ENCODE assay signal across 9 mouse cellular contexts in genomic region chr8:84935489-84935888, GRCm38 (mm10). TPM values are rescaled to one million over a fixed set of nuclear protein-coding genes. Genes with fewer than 3 reads are reported as not detected.
DNase-seq lines count a peak whose midpoint lies in the region; ATAC-seq and TF ChIP-seq lines count a peak whose summit lies in the region.
"Had no signal": no experiment of that assay in that cellular context is flagged by ENCODE, and none has a peak within 500 bp of the region (broad histone marks: within the 10 kb centered on the region; RNA-seq: fewer than 3 reads in every experiment).

No protein-coding gene starts in this region.

- TF ChIP-seq CTCF in E14TG2a.4 (conservative IDR thresholded peaks at IDR 0.05; ENCODE audit: low read length), result no peak

- no peaks in the 10 kb centered on the region for H3K36me3 ChIP-seq in E14TG2a.4 (ENCODE audit: insufficient read depth, low read length)
- H3K36me3 ChIP-seq in midbrain, embryonic 13.5 days, result peaks cover 26% of the 10 kb centered on the region

- H3K9ac ChIP-seq in midbrain, embryonic 13.5 days (replicated peaks), result peak overlapping the region; percentile 98

- H3K27me3 ChIP-seq in E14TG2a.4 (ENCODE audit: insufficient read depth, low read length), result peaks cover 61% of the 10 kb centered on the region
- H3K27me3 ChIP-seq in midbrain, embryonic 13.5 days, result peaks cover 31% of the 10 kb centered on the region

- peak; percentile 33 for ATAC-seq in granulocyte monocyte progenitor cell, adult 5-6 weeks (replicated peaks; ENCODE audit: poor library complexity, severe bottlenecking)
- peak; percentile 21 for ATAC-seq in midbrain, embryonic 13.5 days

- peaks cover 30% of the 10 kb centered on the region for H3K4me1 ChIP-seq in E14TG2a.4 (replicated peaks; ENCODE audit: low read depth, low read length)
- peaks cover 38% of the 10 kb centered on the region for H3K4me1 ChIP-seq in midbrain, embryonic 13.5 days (replicated peaks)

- H3K27ac ChIP-seq in midbrain, embryonic 13.5 days, result peak overlapping the region; percentile 97
- H3K27ac ChIP-seq: heart, adult 2 months had no signal

- H3K4me3 ChIP-seq in E14TG2a.4 (replicated peaks; ENCODE audit: low read length), result peak overlapping the region; percentile 50
- H3K4me3 ChIP-seq in midbrain, embryonic 13.5 days (replicated peaks), result peak overlapping the region; percentile 89
- H3K4me3 ChIP-seq: heart, adult 2 months had no signal

- DNase-seq in cerebellum, adult 8-10 months, result peak; percentile 59
- DNase-seq in T-cell, adult 2 months (ENCODE audit: low spot score), result no peak
- no peak for DNase-seq in ovary, postnatal 36 days (ENCODE audit: low spot score)
- DNase-seq in heart, adult 11 months, result no peak
- no peak for DNase-seq in urinary bladder, postnatal 14 days (ENCODE audit: low spot score)
- DNase-seq: heart, adult 2 months had no signal

- peak overlapping the region; percentile 73 for H3K4me2 ChIP-seq in midbrain, embryonic 13.5 days (replicated peaks)

- no peaks in the 10 kb centered on the region for H3K9me3 ChIP-seq in E14TG2a.4 (ENCODE audit: low read length)
- H3K9me3 ChIP-seq in midbrain, embryonic 13.5 days, result no peaks in the 10 kb centered on the region

- WGBS in midbrain, embryonic 13.5 days, result 4% methylated on average over 14 of the region's 14 CpGs

RNA-seq across cellular contexts. Expression of gene Mast1, which starts 1.7 kb away (rescaled TPM):
- not detected in 2 replicates for total RNA-seq in granulocyte monocyte progenitor cell, adult 5-6 weeks (2014; fragmentation: Nextera tagmentation)
- total RNA-seq in granulocyte monocyte progenitor cell, adult 5-6 weeks (2017), result not detected in 2 replicates
- 55.6 and 56.1 TPM in 2 replicates for polyA plus RNA-seq in midbrain, embryonic 13.5 days (2015; fragmentation: Nextera tagmentation; extraction: Ambion mirVana)

RNA-seq across cellular contexts. Expression of gene Rtbdn, which starts 11.3 kb away (rescaled TPM):
- not detected in 2 replicates for total RNA-seq in granulocyte monocyte progenitor cell, adult 5-6 weeks (2014; fragmentation: Nextera tagmentation)
- not detected in 2 replicates for total RNA-seq in granulocyte monocyte progenitor cell, adult 5-6 weeks (2017)
- 1.9 and 2.7 TPM in 2 replicates for polyA plus RNA-seq in midbrain, embryonic 13.5 days (2015; fragmentation: Nextera tagmentation; extraction: Ambion mirVana)
- total RNA-seq: heart, adult 2 months had no signal
- polyA plus RNA-seq: heart, adult 2 months had no signal

RNA-seq across cellular contexts. Expression of gene Dnase2a, which starts 27.1 kb away (rescaled TPM):
- 35.6 and 55.5 TPM in 2 replicates for total RNA-seq in granulocyte monocyte progenitor cell, adult 5-6 weeks (2014; fragmentation: Nextera tagmentation)
- 59.6 and 117 TPM in 2 replicates for total RNA-seq in granulocyte monocyte progenitor cell, adult 5-6 weeks (2017)
- 6.0 and 6.2 TPM in 2 replicates for polyA plus RNA-seq in midbrain, embryonic 13.5 days (2015; fragmentation: Nextera tagmentation; extraction: Ambion mirVana)

RNA-seq across cellular contexts. Expression of gene Gm49661, which starts 33.7 kb away (rescaled TPM):
- total RNA-seq in granulocyte monocyte progenitor cell, adult 5-6 weeks (2014; fragmentation: Nextera tagmentation), result not detected in 2 replicates
- total RNA-seq in granulocyte monocyte progenitor cell, adult 5-6 weeks (2017), result not detected in 2 replicates
- polyA plus RNA-seq in midbrain, embryonic 13.5 days (2015; fragmentation: Nextera tagmentation; extraction: Ambion mirVana), result not detected in 2 replicates
- polyA plus RNA-seq: heart, adult 2 months had no signal

RNA-seq across cellular contexts. Expression of gene Klf1, which starts 33.8 kb away (rescaled TPM):
- total RNA-seq in granulocyte monocyte progenitor cell, adult 5-6 weeks (2014; fragmentation: Nextera tagmentation), result 0.52 and 1.0 TPM in 2 replicates
- 0.43 and 0.72 TPM in 2 replicates for total RNA-seq in granulocyte monocyte progenitor cell, adult 5-6 weeks (2017)
- polyA plus RNA-seq in midbrain, embryonic 13.5 days (2015; fragmentation: Nextera tagmentation; extraction: Ambion mirVana), result 0.55 and 0.97 TPM in 2 replicates
